ENCODE assay signal across 10 mouse cellular contexts in the genomic region with DNA sequence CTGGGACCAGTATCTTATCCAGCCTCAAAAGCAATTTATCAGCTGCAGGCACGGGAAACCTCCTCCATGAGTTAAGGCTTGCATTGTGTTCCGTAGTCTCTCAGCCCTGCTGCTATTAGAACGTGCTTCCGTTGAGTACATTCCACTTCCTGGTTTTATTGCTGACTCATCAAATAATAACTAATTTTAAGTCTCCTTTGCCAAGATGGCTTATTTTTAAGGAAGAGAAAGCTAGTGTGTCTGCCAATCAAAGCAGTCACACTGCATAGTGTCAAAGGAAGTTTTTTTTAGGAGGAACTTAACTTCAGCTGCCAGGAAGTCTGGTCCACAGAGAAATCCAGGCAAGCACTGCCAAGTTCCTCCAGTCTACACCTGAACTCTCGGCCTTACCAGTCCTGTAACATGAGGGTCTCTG.
DNase-seq lines count a peak whose midpoint lies in the region; ATAC-seq and TF ChIP-seq lines count a peak whose summit lies in the region.
"Had no signal": no experiment of that assay in that cellular context is flagged by ENCODE, and none has a peak within 500 bp of the region (broad histone marks: within the 10 kb centered on the region; RNA-seq: fewer than 3 reads in every experiment).

No protein-coding gene starts in this region.

- no peaks in the 10 kb centered on the region for H3K36me3 ChIP-seq in stomach, postnatal 0 days (ENCODE audit: control insufficient read depth, insufficient read depth, low read length)
- H3K36me3 ChIP-seq: neural tube, embryonic 12.5 days had no signal

- no peak overlapping the region for H3K4me2 ChIP-seq in stomach, postnatal 0 days (replicated peaks; ENCODE audit: low read depth)
- H3K4me2 ChIP-seq: neural tube, embryonic 12.5 days had no signal

- no peaks in the 10 kb centered on the region for H3K9me3 ChIP-seq in stomach, postnatal 0 days (ENCODE audit: control insufficient read depth, low read length)
- H3K9me3 ChIP-seq: neural tube, embryonic 12.5 days had no signal

- no peak overlapping the region for H3K4me3 ChIP-seq in stomach, postnatal 0 days (ENCODE audit: low read depth, low read length)
- H3K4me3 ChIP-seq: neural tube, embryonic 12.5 days had no signal

- no peaks in the 10 kb centered on the region for H3K27me3 ChIP-seq in stomach, postnatal 0 days (ENCODE audit: control insufficient read depth, insufficient read depth, low read length)
- H3K27me3 ChIP-seq: neural tube, embryonic 12.5 days had no signal

- DNase-seq in adrenal gland, postnatal 10 days, result peak; percentile 8
- no peak for DNase-seq in adrenal gland, postnatal 14 days
- peak; percentile 4 for DNase-seq in lung, postnatal 36 days
- DNase-seq in lung, postnatal 4 days, result no peak
- peak; percentile 22 for DNase-seq in heart, postnatal 4 days
- DNase-seq in stomach, postnatal 0 days (ENCODE audit: low spot score), result no peak
- no peak for DNase-seq in cerebellum, postnatal 4 days (ENCODE audit: low spot score in 2 of 2)
- no peak for DNase-seq in urinary bladder, adult 18-20 months (ENCODE audit: low spot score in 2 of 2)
- DNase-seq: cerebellum, postnatal 10 days had no signal

- TF ChIP-seq CTCF in stomach, postnatal 0 days (IDR thresholded peaks at IDR 0.05; ENCODE audit: low read depth), result no peak

- WGBS in stomach, postnatal 0 days, result 35% methylated on average over 5 of the region's 5 CpGs

- H3K4me1 ChIP-seq in stomach, postnatal 0 days (replicated peaks; ENCODE audit: control insufficient read depth, insufficient read depth), result no peaks in the 10 kb centered on the region
- H3K4me1 ChIP-seq: neural tube, embryonic 12.5 days had no signal

- ATAC-seq in stomach, postnatal 0 days (ENCODE audit: low FRiP score, low TSS enrichment), result peak; percentile 35; the same call in 1 of the 2 replicates

- TF ChIP-seq EP300 in stomach, postnatal 0 days (optimal IDR thresholded peaks at IDR 0.05), result no peak

- no peak overlapping the region for H3K9ac ChIP-seq in stomach, postnatal 0 days (ENCODE audit: low read length)
- H3K9ac ChIP-seq: neural tube, embryonic 12.5 days had no signal

- H3K27ac ChIP-seq in stomach, postnatal 0 days (replicated peaks), result no peak overlapping the region
- H3K27ac ChIP-seq: neural tube, embryonic 12.5 days had no signal

Comparison
In these comparisons a context has a peak if more than half of its experiments do, and no peak if none do; other contexts are left out.
1. DNase-seq: peak in adrenal gland, postnatal 10 days (single experiment), lung, postnatal 36 days (single experiment) and heart, postnatal 4 days (single experiment); none in adrenal gland, postnatal 14 days (single experiment), lung, postnatal 4 days (0 of 2), stomach, postnatal 0 days (single experiment), cerebellum, postnatal 4 days (0 of 2) and urinary bladder, adult 18-20 months (0 of 2).